Mouse (Mus musculus) ES-E14 (cell line): Measurements from ENCODE around the gene Dbnl.

Experiments used
- CHD2 ChIP-seq: IDR thresholded peaks from 2 replicates; pipeline ENCODE4 v1.6.1; 2014; ENCODE audit warnings: mild to moderate bottlenecking, low read depth, low read length, inconsistent platforms
- ZNF384 ChIP-seq: IDR thresholded peaks from 2 replicates; pipeline ENCODE4 v1.6.1; 2012; ENCODE audit warnings: low read depth, low read length, inconsistent platforms

GRCm38 (mm10) chr11:5799621-5800490, 11.6 kb downstream of the Dbnl start:
- no peak for TF ChIP-seq ZNF384
- no peak for TF ChIP-seq CHD2
